Mouse (Mus musculus): ENCODE data around the gene Tubgcp5. TPM values are rescaled to one million over a fixed set of nuclear protein-coding genes. Genes with fewer than 3 reads are reported as not detected.
"Not testable (repeated sequence)": the region's sequence is repeated elsewhere in the genome, so short reads cannot be mapped to it uniquely, and the experiment has no call there.

Tubgcp5 gene
- polyA plus RNA-seq, 1 experiment from 2014 or later = 19.8 TPM

DNA sequence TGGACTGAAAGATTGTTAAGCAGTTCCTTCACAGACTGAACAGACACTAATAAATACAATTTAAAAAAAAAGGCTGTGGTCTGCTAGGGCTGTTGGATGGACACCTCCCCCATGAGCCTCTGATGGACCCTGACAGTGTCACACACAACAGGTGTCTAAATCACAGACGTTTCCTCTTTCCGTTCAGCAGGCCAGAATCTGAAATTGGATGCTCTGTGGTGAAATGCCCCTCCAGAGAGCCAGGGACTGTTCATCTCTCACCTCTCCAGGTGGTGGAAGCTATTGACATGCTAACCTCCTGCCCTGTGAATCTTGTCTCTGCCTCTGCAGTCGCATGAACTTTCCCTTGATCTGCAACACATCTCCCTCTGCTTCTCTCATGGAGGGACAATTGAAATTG, 11.5 kb upstream of the Tubgcp5 start:
- WGBS = 30% methylated on average over 3 of the region's 3 CpGs
- TF ChIP-seq CTCF (IDR thresholded peaks at IDR 0.05; ENCODE audit: low read depth) = no peak
- H3K9me3 ChIP-seq (replicated peaks; ENCODE audit: low read length) = no peaks in the 10 kb centered on the region
- H3K4me1 ChIP-seq (replicated peaks; ENCODE audit: insufficient read depth, low read length) = no peaks in the 10 kb centered on the region
- no peaks in the 10 kb centered on the region for H3K27me3 ChIP-seq (ENCODE audit: insufficient read depth, low read length)
- ATAC-seq (replicated peaks; ENCODE audit: low FRiP score, low read depth) (no peak), DNase-seq (ENCODE audit: low spot score) (no peak)
- no peak overlapping the region for H3K4me3 ChIP-seq (replicated peaks; ENCODE audit: low read depth, low read length)
- no peaks in the 10 kb centered on the region for H3K36me3 ChIP-seq (ENCODE audit: insufficient read depth, low read length)
- no peak overlapping the region for H3K27ac ChIP-seq
- no peak overlapping the region for H3K9ac ChIP-seq (ENCODE audit: low read depth, low read length)
- H3K4me2 ChIP-seq (ENCODE audit: low read length) = no peak overlapping the region

DNA sequence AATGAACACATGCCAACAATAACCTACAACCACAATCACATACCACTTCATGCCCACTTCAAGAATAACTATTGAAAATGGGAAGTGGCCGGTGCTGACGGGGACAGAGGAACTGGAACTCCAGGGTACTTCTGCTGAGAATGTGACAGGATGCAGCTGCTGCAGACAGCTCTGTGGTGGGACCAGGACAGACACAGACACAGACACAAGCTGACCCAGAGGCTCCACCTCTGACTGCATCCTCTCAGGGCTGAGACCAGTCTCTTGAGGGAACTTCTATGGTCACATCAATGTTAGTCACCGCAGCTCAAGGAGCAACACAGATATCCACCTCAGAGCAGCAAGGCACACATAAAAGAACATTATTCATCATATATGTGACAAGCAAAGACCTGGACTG, 9.4 kb upstream of the Tubgcp5 start:
- no peak overlapping the region for H3K4me2 ChIP-seq (ENCODE audit: low read length)
- no peaks in the 10 kb centered on the region for H3K4me1 ChIP-seq (replicated peaks; ENCODE audit: insufficient read depth, low read length)
- H3K9me3 ChIP-seq (replicated peaks; ENCODE audit: low read length) = no peaks in the 10 kb centered on the region
- no peaks in the 10 kb centered on the region for H3K27me3 ChIP-seq (ENCODE audit: insufficient read depth, low read length)
- H3K36me3 ChIP-seq (ENCODE audit: insufficient read depth, low read length) = no peaks in the 10 kb centered on the region
- TF ChIP-seq CTCF (IDR thresholded peaks at IDR 0.05; ENCODE audit: low read depth) = no peak
- no peak overlapping the region for H3K9ac ChIP-seq (ENCODE audit: low read depth, low read length)
- H3K4me3 ChIP-seq (replicated peaks; ENCODE audit: low read depth, low read length) = no peak overlapping the region
- WGBS = 39% methylated on average over 3 of the region's 3 CpGs
- peak; percentile 21 for DNase-seq (ENCODE audit: low spot score)
- no peak; the same call in 1 of the 2 replicates for ATAC-seq (replicated peaks; ENCODE audit: low FRiP score, low read depth)
- H3K27ac ChIP-seq = no peak overlapping the region

DNA sequence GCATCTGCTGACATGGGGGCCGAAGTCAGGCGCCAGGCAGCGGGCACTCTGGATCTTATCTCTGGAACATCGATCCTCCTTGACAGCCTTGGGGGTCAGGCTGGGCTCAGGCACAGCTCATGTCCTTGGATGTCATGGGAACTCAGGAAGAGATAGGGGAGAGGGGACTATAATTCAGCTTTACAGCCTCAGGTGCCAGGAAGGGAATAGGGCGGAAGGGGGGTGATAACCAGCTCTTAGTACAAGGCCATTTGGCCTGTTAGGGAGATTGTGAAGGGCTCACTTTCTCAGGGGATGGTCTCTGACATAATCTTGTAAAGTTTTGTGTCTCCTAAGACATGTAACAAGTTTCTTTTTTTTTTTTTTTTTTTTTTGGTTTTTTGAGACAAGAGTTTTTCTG, 3.4 kb upstream of the Tubgcp5 start:
- not testable (repeated sequence) for H3K36me3 ChIP-seq (ENCODE audit: insufficient read depth, low read length); H3K4me3 ChIP-seq (replicated peaks; ENCODE audit: low read depth, low read length); H3K4me2 ChIP-seq (ENCODE audit: low read length); H3K27ac ChIP-seq; DNase-seq (ENCODE audit: low spot score); H3K9ac ChIP-seq (ENCODE audit: low read depth, low read length); H3K9me3 ChIP-seq (replicated peaks; ENCODE audit: low read length); H3K27me3 ChIP-seq (ENCODE audit: insufficient read depth, low read length); ATAC-seq (replicated peaks; ENCODE audit: low FRiP score, low read depth)
- peaks cover 11% of the 10 kb centered on the region; the same call in 1 of the 2 replicates for H3K4me1 ChIP-seq (replicated peaks; ENCODE audit: insufficient read depth, low read length)
- 22% methylated on average over 5 of the region's 5 CpGs for WGBS

DNA sequence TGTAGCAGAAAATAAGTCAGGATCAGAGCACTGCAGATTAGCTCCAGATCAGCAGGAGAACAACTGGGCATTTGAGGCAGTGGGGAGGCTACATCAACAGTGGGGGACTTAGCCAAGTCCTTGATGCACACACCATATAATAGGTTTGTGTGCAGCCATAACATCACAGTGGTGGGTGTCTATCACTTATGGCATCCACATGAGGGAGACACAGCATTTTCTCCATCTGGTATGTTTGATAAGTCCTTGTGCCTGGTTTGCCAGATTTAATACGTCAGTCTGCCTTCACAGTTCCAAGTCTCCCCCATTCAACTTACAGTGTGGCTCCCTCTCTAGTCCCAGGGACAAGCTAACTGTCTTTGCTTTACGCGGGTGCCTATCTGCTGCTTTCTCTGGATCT, 1.7 kb upstream of the Tubgcp5 start:
- peaks cover 12% of the 10 kb centered on the region; the same call in 1 of the 2 replicates for H3K36me3 ChIP-seq (ENCODE audit: insufficient read depth, low read length)
- no peak overlapping the region for H3K4me2 ChIP-seq (ENCODE audit: low read length)
- H3K9ac ChIP-seq (ENCODE audit: low read depth, low read length) = no peak overlapping the region
- TF ChIP-seq CTCF (IDR thresholded peaks at IDR 0.05; ENCODE audit: low read depth) = no peak
- no peaks in the 10 kb centered on the region for H3K27me3 ChIP-seq (ENCODE audit: insufficient read depth, low read length)
- no peak overlapping the region for H3K27ac ChIP-seq
- peaks cover 11% of the 10 kb centered on the region; the same call in 1 of the 2 replicates for H3K4me1 ChIP-seq (replicated peaks; ENCODE audit: insufficient read depth, low read length)
- H3K9me3 ChIP-seq (replicated peaks; ENCODE audit: low read length) = no peaks in the 10 kb centered on the region
- DNase-seq (ENCODE audit: low spot score) (no peak), ATAC-seq (replicated peaks; ENCODE audit: low FRiP score, low read depth) (no peak)
- 78% methylated on average over 3 of the region's 3 CpGs for WGBS
- H3K4me3 ChIP-seq (replicated peaks; ENCODE audit: low read depth, low read length) = no peak overlapping the region

DNA sequence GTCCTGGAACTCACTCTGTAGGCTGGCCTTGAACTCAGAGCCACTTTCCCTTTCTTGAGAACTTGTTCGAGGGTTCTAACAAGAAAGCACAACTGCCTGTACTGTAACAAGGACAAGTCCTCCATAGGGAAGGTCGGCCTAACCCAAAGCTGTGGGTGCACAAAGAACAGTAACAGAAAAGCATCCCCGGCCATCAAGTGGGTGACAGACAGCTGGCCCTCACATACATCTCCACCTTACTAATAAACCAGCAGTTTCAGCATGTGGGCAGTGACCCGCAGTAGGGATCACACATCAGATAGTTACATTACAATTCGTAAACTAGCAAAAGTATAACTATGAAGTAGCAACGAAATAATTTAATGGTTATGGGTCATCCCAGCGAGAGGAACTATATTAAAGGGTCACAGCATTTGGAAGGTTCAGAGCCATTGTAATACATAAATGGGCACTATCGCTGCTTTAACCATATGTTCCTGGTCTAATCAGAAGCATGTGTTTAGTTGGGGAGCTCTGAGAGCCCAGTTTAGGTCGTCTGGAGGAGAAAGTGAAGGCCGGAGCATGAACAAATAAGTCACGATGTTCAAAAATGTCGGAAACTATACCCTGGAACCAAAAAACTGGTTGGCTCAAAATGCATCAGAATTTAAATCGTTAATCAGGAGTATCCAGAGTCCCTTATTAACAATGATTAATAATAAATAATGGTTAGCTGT, 560 bp upstream of the Tubgcp5 start:
- H3K4me2 ChIP-seq (ENCODE audit: low read length) = peak overlapping the region; percentile 73
- no peaks in the 10 kb centered on the region for H3K27me3 ChIP-seq (ENCODE audit: insufficient read depth, low read length)
- H3K9me3 ChIP-seq (replicated peaks; ENCODE audit: low read length) = no peaks in the 10 kb centered on the region
- ATAC-seq (replicated peaks; ENCODE audit: low FRiP score, low read depth) (no peak), DNase-seq (ENCODE audit: low spot score) (no peak)
- WGBS = 34% methylated on average over 13 of the region's 13 CpGs
- H3K27ac ChIP-seq = 0 out of 2 replicates have a peak overlapping the region, but pooled peaks have one; percentile 55
- peaks cover 14% of the 10 kb centered on the region; the same call in 1 of the 2 replicates for H3K36me3 ChIP-seq (ENCODE audit: insufficient read depth, low read length)
- peaks cover 11% of the 10 kb centered on the region; the same call in 1 of the 2 replicates for H3K4me1 ChIP-seq (replicated peaks; ENCODE audit: insufficient read depth, low read length)
- H3K9ac ChIP-seq (ENCODE audit: low read depth, low read length) = peak overlapping the region; percentile 90
- H3K4me3 ChIP-seq (replicated peaks; ENCODE audit: low read depth, low read length) = peak overlapping the region; percentile 72
- TF ChIP-seq CTCF (IDR thresholded peaks at IDR 0.05; ENCODE audit: low read depth) = no peak

DNA sequence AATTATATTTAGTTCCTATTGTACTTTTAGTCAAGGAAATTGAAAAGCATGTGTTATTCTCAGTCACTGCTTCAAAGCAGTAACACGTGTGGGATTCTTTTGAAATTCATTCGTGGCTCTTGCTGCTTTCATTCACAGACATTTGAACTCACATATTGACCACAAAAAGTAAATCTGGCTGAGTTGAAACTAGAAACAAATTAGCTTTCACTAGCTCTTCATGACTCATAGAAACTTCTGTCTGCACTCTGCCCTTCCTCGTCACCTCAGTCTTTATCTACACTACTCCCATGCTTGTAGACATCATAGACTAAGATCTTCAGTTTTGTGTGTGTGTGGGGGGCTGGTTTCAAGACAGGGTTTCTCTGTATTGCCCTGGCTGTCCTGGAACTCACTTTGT, 6.0 kb downstream of the Tubgcp5 start:
- Histone ChIP-seq H3K9ac (ENCODE audit: low read depth, low read length) (no peak overlapping the region), H3K27me3 (ENCODE audit: insufficient read depth, low read length) (no peaks in the 10 kb centered on the region), H3K36me3 (ENCODE audit: insufficient read depth, low read length) (peaks cover 42% of the 10 kb centered on the region), H3K9me3 (replicated peaks; ENCODE audit: low read length) (no peaks in the 10 kb centered on the region), H3K4me2 (ENCODE audit: low read length) (no peak overlapping the region), H3K4me3 (replicated peaks; ENCODE audit: low read depth, low read length) (no peak overlapping the region), H3K27ac (no peak overlapping the region), H3K4me1 (replicated peaks; ENCODE audit: insufficient read depth, low read length) (peaks cover 2% of the 10 kb centered on the region; the same call in 1 of the 2 replicates)
- no peak for TF ChIP-seq CTCF (IDR thresholded peaks at IDR 0.05; ENCODE audit: low read depth)
- DNase-seq (ENCODE audit: low spot score) (no peak), ATAC-seq (replicated peaks; ENCODE audit: low FRiP score, low read depth) (no peak)
- WGBS = 91% methylated on average over 3 of the region's 3 CpGs

Measured in kidney, postnatal 0 days (tissue).